Mouse (Mus musculus) intestine, embryonic 16.5 days (tissue): Measurements from ENCODE around the gene Srl. TPM values are rescaled to one million over a fixed set of nuclear protein-coding genes. Genes with fewer than 3 reads are reported as not detected.

Experiments used
- ATAC-seq: fragments of 200-750 bp; cut with Nextera tagmentation; 2 replicates; pipeline ENCODE4 v1.8.0; 2017; ENCODE audit warnings: moderate TSS enrichment, moderate library complexity
- H3K27ac ChIP-seq: fragments of 300-500 bp; sonication (generic); 2 replicates; pipeline ENCODE4 v1.5.1; 2014; ENCODE audit warnings: mild to moderate bottlenecking, low read length
- H3K27me3 ChIP-seq: fragments of 300-500 bp; sonication (generic); replicated peaks from 2 replicates; pipeline ENCODE4 v1.6.1; 2014; ENCODE audit warnings: low read length, control low read depth, mixed read lengths; ENCODE audit not compliant: control insufficient read depth, insufficient read depth
- H3K36me3 ChIP-seq: fragments of 300-500 bp; sonication (generic); 2 replicates; pipeline ENCODE4 v1.6.1; 2014; ENCODE audit warnings: low read length, control low read depth; ENCODE audit not compliant: control insufficient read depth, insufficient read depth
- H3K4me1 ChIP-seq: fragments of 300-500 bp; sonication (generic); 2 replicates; pipeline ENCODE4 v1.6.1; 2014; ENCODE audit warnings: low read length, control low read depth, mixed read lengths; ENCODE audit not compliant: control insufficient read depth, insufficient read depth
- H3K4me2 ChIP-seq: fragments of 300-500 bp; sonication (generic); 2 replicates; pipeline ENCODE4 v1.6.1; 2014; ENCODE audit warnings: low read depth, low read length, control low read depth
- H3K4me3 ChIP-seq: fragments of 300-500 bp; sonication (generic); 2 replicates; pipeline ENCODE4 v1.5.1; 2014; ENCODE audit warnings: mild to moderate bottlenecking, low read length
- H3K9ac ChIP-seq: fragments of 300-500 bp; sonication (generic); 2 replicates; pipeline ENCODE4 v1.6.1; 2014; ENCODE audit warnings: low read depth, low read length
- H3K9me3 ChIP-seq: fragments of 300-500 bp; sonication (generic); 2 replicates; pipeline ENCODE4 v1.6.1; 2016; ENCODE audit warnings: low read length, control low read depth; ENCODE audit not compliant: control insufficient read depth
- WGBS: fragments of 180-500 bp; shearing (Covaris S2); extraction: QIAGEN DNeasy Blood & Tissue Kit; methylation state at CpG from one replicate; pipeline ENCODE4 v1.1.7; 2014; 5-methylcytosine and 5-hydroxymethylcytosine counted together
- polyA plus RNA-seq: library from polyadenylated mRNA; unstranded; fragments of >200 nt; fragmentation: Nextera tagmentation; extraction: Ambion mirVana; gene quantifications from 2 replicates; pipeline ENCODE4 v1.2.1, GENCODE M21; 2015

The Srl gene
- polyA plus RNA-seq, 1 experiment from 2014 or later: 8.5 TPM

GRCm38 (mm10) chr16:4444378-4444777 lies 97.2 kb downstream of the Srl start:
- Histone ChIP-seq H3K4me2 (no peak overlapping the region), H3K9me3 (no peaks in the 10 kb centered on the region), H3K27ac (no peak overlapping the region), H3K36me3 (no peaks in the 10 kb centered on the region), H3K9ac (no peak overlapping the region), H3K4me3 (no peak overlapping the region), H3K4me1 (peaks cover 14% of the 10 kb centered on the region), H3K27me3 (no peaks in the 10 kb centered on the region)
- 74% methylated on average over 1 of the region's 1 CpGs for WGBS
- ATAC-seq: no peak

- Histone ChIP-seq H3K27me3 (no peaks in the 10 kb centered on the region), H3K36me3 (no peaks in the 10 kb centered on the region), H3K4me2 (0 out of 2 replicates have a peak overlapping the region, but pooled peaks have one; percentile 4), H3K9me3 (no peaks in the 10 kb centered on the region), H3K9ac (no peak overlapping the region), H3K4me3 (no peak overlapping the region), H3K4me1 (no peaks in the 10 kb centered on the region; the same call in 1 of the 2 replicates), H3K27ac (peak overlapping the region; percentile 69)
- WGBS: 53% methylated on average over 10 of the region's 10 CpGs
- ATAC-seq: peak; percentile 91
Observed at GRCm38 (mm10) chr16:4439302-4440066, 102.1 kb downstream of the Srl start.

GRCm38 (mm10) chr16:4436738-4437137 lies 104.9 kb downstream of the Srl start:
- no peak overlapping the region for H3K4me2 ChIP-seq
- no peaks in the 10 kb centered on the region for H3K36me3 ChIP-seq
- peaks cover 6% of the 10 kb centered on the region; the same call in 1 of the 2 replicates for H3K4me1 ChIP-seq
- no peak overlapping the region for H3K4me3 ChIP-seq
- no peak overlapping the region for H3K27ac ChIP-seq
- no peak for ATAC-seq
- no peaks in the 10 kb centered on the region for H3K27me3 ChIP-seq
- H3K9ac ChIP-seq: no peak overlapping the region
- WGBS: 42% methylated on average over 4 of the region's 4 CpGs
- no peaks in the 10 kb centered on the region for H3K9me3 ChIP-seq

GRCm38 (mm10) chr16:4435371-4435770 lies 106.2 kb downstream of the Srl start:
- no peak for ATAC-seq

GRCm38 (mm10) chr16:4431841-4432240 lies 109.8 kb downstream of the Srl start:
- no peaks in the 10 kb centered on the region for H3K9me3 ChIP-seq
- no peak overlapping the region for H3K9ac ChIP-seq
- no peak overlapping the region for H3K4me2 ChIP-seq
- H3K27ac ChIP-seq: no peak overlapping the region
- no peak overlapping the region for H3K4me3 ChIP-seq
- no peak for ATAC-seq
- H3K27me3 ChIP-seq: no peaks in the 10 kb centered on the region
- H3K4me1 ChIP-seq: 0 out of 2 replicates have a peak, but pooled peaks cover 6% of the 10 kb centered on the region
- 72% methylated on average over 4 of the region's 4 CpGs for WGBS
- no peaks in the 10 kb centered on the region for H3K36me3 ChIP-seq

More at GRCm38 (mm10) chr16:4435371-4435770, 106.2 kb downstream of the Srl start:
- WGBS: 95% methylated on average over 2 of the region's 2 CpGs
- Histone ChIP-seq H3K4me1 (peaks cover 6% of the 10 kb centered on the region; the same call in 1 of the 2 replicates), H3K9ac (no peak overlapping the region), H3K4me2 (no peak overlapping the region), H3K27me3 (no peaks in the 10 kb centered on the region), H3K36me3 (no peaks in the 10 kb centered on the region), H3K27ac (no peak overlapping the region), H3K9me3 (no peaks in the 10 kb centered on the region), H3K4me3 (no peak overlapping the region)

GRCm38 (mm10) chr16:4431013-4431412 lies 110.6 kb downstream of the Srl start:
- no peaks in the 10 kb centered on the region for H3K36me3 ChIP-seq
- 83% methylated on average over 3 of the region's 3 CpGs for WGBS
- no peaks in the 10 kb centered on the region for H3K9me3 ChIP-seq
- no peak overlapping the region for H3K4me3 ChIP-seq
- H3K9ac ChIP-seq: no peak overlapping the region
- no peaks in the 10 kb centered on the region for H3K27me3 ChIP-seq
- H3K27ac ChIP-seq: no peak overlapping the region
- 0 out of 2 replicates have a peak, but pooled peaks cover 6% of the 10 kb centered on the region for H3K4me1 ChIP-seq
- no peak for ATAC-seq
- H3K4me2 ChIP-seq: no peak overlapping the region

GRCm38 (mm10) chr16:4430232-4430631 lies 111.4 kb downstream of the Srl start:
- Histone ChIP-seq H3K9me3 (no peaks in the 10 kb centered on the region), H3K27ac (no peak overlapping the region), H3K9ac (no peak overlapping the region), H3K27me3 (no peaks in the 10 kb centered on the region), H3K4me2 (no peak overlapping the region), H3K4me1 (0 out of 2 replicates have a peak, but pooled peaks cover 8% of the 10 kb centered on the region), H3K36me3 (no peaks in the 10 kb centered on the region), H3K4me3 (no peak overlapping the region)
- 81% methylated on average over 5 of the region's 5 CpGs for WGBS
- no peak for ATAC-seq

Other genes with a start within 250 kb of the Srl start
- 1.2 and 1.3 TPM in 2 replicates for gene Adcy9, start 121.3 kb downstream of the Srl start, polyA plus RNA-seq
- 23.0 and 26.5 TPM in 2 replicates for gene Tfap4, start 18.0 kb upstream of the Srl start, polyA plus RNA-seq
- 14.5 and 18.1 TPM in 2 replicates for gene Glis2, start 52.9 kb upstream of the Srl start, polyA plus RNA-seq
- gene Pam16, start 83.2 kb upstream of the Srl start, polyA plus RNA-seq: 79.4 and 86.8 TPM in 2 replicates
- 13.5 and 13.6 TPM in 2 replicates for gene Vasn, start 98.1 kb upstream of the Srl start, polyA plus RNA-seq
- 90.5 and 92.5 TPM in 2 replicates for gene Dnaja3, start 98.2 kb upstream of the Srl start, polyA plus RNA-seq
- gene Coro7, start 138.0 kb upstream of the Srl start, polyA plus RNA-seq: 29.2 and 30.5 TPM in 2 replicates
- 35.3 and 45.9 TPM in 2 replicates for gene Nmral1, start 177.5 kb upstream of the Srl start, polyA plus RNA-seq
- 87.5 and 88.7 TPM in 2 replicates for gene Hmox2, start 184.5 kb upstream of the Srl start, polyA plus RNA-seq
- gene Cdip1, start 248.5 kb upstream of the Srl start, polyA plus RNA-seq: 97.2 and 100 TPM in 2 replicates